Mouse (Mus musculus): ENCODE results near the gene Nf2.

GRCm38 (mm10) chr11:4840942-4841526 is 8.3 kb downstream of the Nf2 start:
- TF ChIP-seq POLR2A (IDR thresholded peaks at IDR 0.05; ENCODE audit: low read depth, low read length) (no peak), CTCF (IDR thresholded peaks at IDR 0.05; ENCODE audit: extremely low read depth, insufficient read length, insufficient replicate concordance, low read depth, low read length) (no peak)
